Mouse (Mus musculus) heart, postnatal 4 days (tissue): ENCODE measurements at regions not wholly inside any gene's neighbourhood (a gene's known extent, or its start where the extent isn't known, plus 50 kb on each side); places are given as distances from the start of the nearest gene placed in this dataset.

Experiments
- DNase-seq: peaks from one replicate; pipeline ENCODE4 v3.0.0; 2021

DNA sequence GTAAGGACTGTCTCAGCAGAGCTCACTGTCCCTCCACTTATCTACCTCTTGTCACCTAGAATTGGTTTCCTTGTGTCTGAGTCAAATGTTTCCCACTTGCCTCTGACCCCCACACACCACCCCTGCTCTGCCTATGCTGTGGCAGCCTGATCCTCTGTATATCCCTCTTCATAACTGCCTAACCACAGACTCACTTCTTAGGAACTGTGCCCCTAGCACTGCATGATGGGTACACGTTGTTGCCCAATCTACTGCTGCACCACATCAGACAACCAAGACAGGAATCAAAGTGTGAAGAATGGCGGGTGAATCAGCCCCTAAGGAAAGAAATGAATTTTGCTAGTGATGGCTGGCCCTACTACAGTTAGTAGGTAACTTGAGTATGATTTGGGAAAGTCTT is 167.4 kb downstream of the B3gnt2 start:
- DNase-seq = no peak

DNA sequence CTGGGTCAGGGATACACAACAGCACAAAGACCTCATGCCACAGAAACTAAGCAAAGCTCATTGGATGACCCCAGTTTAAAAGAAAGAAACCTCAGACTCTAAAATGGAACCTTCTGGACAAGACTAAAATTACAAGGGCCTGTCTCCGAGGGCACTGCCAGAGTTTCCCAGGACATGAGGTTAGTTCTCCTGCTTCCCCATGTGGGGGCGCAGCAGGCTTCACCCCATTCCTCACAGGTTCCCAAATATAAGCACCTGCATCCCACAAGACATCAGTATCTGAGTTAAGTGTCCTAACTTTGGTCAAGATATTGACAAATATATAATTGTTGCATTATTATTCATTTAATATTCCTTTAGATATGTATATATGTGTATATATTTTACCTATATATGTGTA is 166.8 kb downstream of the B3gnt2 start:
- DNase-seq = no peak

DNA sequence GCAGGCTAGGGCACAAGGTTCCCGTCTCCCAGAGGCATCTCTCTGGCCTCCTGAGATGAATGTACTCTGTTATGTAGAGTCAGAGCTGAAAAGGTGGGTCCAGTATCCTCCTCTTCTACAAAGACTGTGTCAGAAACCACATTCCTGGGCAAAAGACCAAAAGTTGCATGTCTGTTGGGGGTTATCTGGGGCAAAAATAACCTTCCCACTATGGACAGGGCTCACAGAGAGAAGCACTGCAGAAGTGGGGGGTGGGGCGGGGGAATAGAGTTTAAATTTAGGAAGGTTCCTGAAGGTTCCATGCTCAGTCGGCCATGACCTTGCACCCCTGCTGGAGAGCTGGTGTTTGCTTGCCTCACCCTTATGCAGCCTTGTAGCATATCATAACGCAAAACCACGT is 165.9 kb downstream of the B3gnt2 start:
- DNase-seq = no peak

DNA sequence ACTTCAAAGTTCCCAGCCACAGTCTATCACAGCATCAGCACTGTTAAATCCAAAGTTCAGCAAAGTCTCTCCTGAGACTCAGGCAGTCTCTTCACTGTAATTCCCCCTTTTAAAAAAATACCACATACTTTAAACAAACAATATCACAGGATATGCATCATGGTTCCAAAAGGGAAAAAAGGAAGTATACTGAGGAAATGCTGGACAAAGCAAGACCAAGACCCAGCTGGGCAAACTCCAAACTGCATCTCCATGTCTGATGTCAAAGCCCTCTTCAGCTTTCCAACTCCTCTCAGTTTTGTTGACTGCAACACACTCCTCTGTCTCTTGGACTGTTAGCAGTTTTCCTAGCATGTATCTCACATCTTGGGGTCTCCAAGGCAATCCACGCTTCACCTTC is 165.5 kb downstream of the B3gnt2 start:
- no peak for DNase-seq

DNA sequence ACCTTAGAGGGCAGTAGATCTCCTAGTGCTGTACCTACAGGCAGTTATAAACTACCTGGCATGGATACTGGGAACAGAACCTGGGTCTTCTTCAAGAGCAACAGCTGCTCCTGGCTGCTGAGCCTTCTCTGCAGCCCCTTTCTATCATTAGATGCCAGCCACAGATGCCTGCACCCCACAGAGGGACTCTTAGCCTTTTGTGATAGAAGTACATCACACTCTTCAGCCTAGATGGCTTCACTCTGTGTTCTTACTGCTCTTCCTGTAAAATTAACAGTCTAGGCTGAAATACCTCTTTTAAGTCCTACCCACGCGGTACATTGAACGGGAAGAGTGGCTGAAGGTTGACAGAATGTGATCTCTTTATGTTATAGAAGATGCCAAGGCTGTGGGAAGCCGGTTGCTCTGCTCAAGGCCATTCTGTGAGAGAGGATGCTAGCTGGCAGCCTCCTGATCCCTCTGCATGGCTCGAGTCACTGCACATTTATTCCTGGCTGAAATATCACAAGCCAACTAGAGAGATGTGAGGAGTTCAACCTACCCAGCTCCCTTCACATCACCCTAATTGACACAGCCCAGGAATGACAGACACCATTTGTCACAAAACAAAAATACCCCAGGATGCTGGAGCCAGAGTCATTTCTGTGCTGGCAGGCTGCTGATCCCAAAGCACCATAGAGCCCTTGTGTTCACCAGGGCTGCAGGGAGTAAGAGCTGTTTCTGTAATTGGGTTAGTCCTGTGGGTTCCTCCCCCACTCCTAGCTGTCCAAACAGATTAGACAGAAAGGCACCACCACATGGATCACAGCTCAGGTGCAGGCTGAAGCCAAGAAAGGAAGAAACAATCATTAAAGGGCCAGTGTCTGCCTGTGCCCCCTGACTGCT is 162.5 kb downstream of the B3gnt2 start:
- DNase-seq = peak; percentile 23

DNA sequence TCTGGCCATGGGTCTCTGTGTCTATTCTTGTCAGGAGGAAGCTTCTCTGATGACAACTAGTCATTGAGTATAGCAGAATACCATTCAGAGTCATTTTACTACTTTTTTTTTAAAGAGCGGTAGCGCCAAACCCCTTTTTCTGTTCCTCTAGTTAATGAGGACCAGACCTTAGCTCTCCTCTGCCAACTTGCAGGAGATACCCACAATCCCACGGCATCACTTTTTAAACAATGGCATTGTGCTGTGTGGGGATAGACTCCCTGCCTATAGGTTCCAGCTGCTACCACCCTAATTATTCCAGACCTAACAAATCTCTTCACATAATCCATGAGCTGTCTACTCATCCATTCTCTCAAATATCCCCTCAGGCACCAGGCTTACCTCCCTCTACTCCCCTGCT is 154.7 kb downstream of the B3gnt2 start:
- no peak for DNase-seq
